Mouse (Mus musculus) layer of hippocampus, adult 8-10 months (tissue): ENCODE data around the gene Npffr2. TPM values are rescaled to one million over a fixed set of nuclear protein-coding genes. Genes with fewer than 3 reads are reported as not detected.

ENCODE experiments used
- total RNA-seq, 4 experiments: library from RNA; stranded (reverse); gene quantifications; 2 replicates each; pipeline ENCODE4 v1.2.4; 2022

Npffr2 gene
- total RNA-seq, 4 experiments from 2014 or later = 0.19 TPM; not detected in 3

Other genes starting within 250 kb of the Npffr2 start
- not detected for gene Gc, start 69.5 kb upstream of the Npffr2 start, total RNA-seq